Mouse (Mus musculus) lung, postnatal 4 days (tissue): Measurements from ENCODE around the gene Il17ra.

Experiments
- DNase-seq, 2 experiments: peaks; one replicate each; pipeline ENCODE4 v3.0.0; 2021

The Il17ra gene

DNA sequence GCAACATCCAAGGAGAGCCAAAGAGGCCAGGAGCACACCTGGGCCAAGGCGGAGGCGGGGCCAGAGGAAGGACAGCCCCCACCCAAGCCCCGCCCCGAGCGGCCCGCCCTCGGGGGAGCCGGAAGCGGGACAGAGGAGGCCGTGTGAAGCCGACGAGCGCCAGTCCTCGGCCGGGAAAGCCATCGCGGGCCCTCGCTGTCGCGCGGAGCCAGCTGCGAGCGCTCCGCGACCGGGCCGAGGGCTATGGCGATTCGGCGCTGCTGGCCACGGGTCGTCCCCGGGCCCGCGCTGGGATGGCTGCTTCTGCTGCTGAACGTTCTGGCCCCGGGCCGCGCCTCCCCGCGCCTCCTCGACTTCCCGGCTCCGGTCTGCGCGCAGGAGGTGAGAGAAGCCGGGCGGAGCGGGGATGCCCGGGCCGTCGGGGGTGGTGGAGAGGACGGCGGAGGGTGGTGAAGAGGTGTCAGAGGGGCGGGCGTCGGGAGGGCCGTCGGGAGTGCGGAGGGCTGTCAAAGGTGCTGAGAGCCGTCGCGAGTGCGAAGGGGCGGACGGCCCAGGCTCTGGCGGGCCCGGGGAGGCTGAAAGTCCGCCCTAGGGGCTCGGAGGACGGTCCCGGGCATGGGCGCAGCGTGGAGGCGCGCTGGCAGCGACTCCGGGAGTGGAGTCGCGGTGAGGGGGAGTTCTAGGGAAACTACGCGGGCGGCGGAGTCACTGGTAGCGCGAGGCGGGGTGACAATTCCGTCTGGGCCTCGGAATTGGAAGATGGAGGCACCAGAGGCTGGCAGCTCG is at the start of gene Il17ra:
Gene Il17ra, plus strand, starts transcription at position 162 of the 786 bp plus-strand sequence.
- peak; percentile 87 to 90 for DNase-seq

DNA sequence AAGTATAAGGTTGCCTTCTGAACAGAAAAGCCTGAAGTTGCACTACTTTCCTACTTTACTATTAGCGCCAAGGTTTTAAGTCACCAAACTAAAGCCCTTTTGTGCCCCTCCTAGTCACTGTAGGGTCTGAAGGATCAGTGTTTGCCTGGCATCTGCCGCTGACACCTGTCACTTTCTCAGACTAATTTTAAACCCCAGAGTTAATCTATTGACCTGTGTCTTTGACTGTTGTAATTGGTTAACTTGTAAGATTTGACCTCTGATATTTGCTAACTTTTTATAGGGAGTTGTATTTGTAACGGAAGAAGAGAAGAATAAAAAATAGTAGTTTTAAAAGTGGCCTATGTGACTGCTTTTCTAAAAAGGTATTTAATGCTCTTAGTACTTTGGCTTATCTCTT is 24.9 kb upstream of the Il17ra start:
- DNase-seq: no peak

DNA sequence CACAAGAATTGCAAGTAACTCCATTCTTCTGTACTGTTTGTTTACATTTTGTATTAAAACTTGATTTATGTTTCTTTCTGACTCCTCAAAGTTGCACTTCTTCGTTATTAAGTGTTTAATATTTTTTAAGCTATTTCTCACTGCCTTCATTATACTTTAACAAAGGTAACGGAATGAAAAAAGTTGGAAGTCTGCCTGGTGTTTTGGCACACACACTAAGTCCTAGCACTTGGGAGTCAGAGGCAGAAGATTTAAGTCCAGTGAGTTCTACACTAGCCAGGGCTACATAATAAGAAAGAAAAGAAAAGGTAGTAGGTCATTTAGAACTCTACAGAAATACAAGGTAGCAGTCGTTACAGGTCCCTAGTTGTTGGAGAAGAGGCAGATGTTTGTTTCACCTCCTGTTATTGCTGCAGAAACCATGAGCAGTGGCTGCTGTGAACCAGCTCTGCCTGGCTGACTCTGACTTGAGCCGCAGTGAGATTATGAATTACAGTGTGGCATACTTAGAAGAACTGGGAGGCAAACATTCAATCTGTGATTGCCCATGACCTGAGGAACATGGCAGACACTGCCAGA is 20.8 kb upstream of the Il17ra start:
- no peak for DNase-seq

DNA sequence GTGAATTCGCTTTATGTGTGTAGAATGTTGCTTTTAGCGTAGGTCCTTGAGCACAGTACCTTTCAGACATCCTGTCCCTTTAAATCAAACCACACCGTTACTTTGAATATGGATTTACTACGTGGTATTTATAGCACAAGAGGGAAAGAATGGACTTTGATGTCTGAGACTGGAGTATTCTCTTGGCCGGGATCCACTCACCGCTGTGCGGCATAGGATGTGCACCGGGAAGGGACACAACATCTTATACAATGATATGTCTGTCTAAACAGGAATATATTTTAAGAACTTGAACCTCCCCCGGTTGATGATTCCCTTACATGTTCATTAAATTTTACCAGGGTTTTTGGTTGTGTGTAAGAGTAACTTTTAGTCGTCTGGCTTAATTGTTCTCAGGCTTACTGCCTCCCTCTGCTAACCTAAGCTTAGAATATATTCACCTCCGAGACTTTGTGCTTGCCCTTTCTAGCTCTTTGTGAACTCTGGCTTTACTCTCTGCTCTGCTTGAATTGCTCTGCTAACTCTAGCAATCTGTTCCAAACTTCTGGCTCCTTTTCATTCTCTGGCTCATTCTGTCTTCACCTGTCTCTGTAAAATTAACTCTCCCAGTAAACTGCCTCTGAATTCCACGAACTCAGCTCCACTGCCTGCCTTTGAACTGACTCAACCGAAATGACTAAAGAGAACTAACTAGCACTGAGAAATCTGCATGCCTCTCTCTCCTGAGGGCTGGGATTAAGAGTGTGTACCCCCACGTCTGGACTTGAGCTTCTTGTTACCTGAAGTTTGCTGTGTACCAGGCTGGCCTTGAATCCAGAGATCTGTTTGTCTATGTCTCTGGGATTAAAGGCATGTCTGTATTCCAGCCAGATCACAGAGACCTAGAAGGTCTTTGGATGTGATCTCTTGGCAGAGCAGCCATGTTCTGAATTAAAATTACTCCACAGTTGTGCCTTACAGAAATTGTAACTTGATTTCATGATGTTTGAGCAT is 19.4 kb upstream of the Il17ra start:
- DNase-seq: no peak

DNA sequence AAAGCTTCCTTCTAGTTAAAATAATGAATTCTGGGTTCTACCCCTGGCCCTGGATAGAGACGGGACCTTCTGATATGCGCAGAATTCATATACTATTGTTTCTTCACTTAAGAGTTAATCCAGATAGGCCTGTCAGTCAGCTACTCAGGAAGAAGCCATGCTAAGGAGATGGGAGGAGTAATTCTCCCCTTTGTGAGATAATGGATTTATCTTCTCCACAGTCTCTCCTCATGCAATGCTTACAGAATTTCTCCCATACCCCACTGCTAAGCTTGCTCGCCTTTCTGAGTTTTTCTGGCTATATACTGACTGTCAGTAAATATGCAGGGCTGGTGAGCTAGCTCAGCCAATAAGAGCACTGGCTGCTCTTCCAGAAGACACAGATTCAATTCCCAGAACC is 12.8 kb upstream of the Il17ra start:
- no peak for DNase-seq

DNA sequence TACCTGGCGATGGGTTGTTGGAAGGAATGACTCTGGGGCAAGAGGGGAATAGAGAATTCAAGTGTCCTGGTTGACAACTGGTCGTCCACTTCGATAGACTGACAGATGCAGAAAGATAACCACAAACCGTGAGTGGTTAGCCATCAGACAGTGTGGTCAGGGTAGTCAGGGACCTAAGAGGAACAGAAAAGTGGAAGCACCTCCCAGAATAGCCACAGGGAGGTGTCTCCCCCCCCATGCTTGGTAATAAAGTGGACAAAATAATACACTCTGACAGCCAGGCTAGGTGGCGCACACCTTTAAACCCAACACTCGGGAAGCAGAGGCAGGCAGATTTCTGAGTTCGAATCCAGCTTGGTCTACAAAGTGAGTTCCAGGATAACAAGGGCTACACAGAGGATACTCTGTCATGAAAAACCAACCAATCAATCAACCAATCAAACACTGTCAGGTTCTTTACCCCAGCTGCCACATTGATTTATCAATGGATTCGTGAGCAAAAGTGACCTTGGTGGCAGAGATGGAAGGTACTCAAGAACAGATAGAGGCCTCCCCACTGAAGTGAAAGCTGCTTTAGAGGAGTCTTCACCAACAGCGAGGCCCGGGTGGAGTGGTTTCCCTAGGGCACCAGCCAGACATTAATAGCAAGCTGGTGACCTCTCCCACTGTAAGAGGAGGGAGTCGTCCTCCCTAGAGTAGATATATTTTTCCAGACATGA is 10.5 kb upstream of the Il17ra start:
- no peak for DNase-seq

DNA sequence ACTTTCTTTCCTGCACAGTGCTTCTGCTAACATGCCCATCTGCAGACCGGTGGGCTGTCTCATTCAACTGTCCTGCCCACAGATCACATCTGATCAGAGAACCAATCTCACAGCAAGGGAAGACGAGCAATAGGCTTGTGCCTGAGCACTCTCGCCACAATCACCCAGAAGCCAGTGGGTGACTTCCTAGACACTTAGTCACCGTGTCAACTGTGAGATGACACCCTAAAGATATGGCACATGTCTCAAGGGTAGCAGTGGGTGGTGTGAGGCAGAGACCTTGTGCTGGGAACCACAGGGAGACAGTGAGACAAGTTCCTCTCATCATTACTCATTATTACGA is 10.0 kb upstream of the Il17ra start:
- DNase-seq: no peak

DNA sequence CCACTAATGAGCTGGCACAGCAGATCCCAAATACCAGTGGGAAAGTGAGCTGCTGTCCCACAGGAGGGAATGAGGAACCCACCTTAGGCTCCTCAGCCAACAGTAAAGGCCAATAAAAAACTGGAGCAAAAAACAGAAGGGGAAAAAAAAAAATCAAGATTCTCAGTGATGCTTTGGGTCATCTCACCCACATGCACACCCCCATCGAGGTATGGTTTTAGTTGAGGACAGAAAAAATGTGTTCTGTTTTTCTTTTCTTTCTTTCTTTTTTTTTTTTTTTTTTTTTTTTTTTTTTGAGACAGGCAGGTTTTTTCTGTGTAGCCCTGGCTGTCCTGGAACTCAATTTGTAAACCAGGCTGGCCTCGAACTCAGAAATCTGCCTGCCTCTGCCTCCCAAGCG is 9.5 kb upstream of the Il17ra start:
- DNase-seq: no peak

DNA sequence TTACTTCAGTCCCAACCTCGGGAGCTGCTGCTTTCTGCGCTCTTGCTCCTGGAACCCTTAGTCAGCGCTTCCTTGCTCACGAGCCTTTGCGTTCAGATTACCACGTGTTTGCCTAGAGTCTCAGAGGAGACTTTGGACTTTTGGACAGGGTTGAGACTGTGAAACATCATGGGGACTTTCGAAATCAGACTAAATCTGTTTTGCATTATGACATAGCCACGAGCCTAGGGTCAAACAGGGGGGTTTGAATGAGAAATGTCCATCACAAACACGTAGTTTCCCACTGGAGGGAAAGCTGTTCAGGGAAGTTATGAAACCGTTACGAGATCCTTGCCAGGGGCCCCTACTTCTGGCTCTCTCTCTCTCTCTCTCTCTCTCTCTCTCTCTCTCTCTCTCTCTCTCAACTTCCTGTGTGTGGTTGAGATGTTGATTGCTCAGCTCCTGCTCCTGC is 8.4 kb upstream of the Il17ra start:
- DNase-seq: no peak

DNA sequence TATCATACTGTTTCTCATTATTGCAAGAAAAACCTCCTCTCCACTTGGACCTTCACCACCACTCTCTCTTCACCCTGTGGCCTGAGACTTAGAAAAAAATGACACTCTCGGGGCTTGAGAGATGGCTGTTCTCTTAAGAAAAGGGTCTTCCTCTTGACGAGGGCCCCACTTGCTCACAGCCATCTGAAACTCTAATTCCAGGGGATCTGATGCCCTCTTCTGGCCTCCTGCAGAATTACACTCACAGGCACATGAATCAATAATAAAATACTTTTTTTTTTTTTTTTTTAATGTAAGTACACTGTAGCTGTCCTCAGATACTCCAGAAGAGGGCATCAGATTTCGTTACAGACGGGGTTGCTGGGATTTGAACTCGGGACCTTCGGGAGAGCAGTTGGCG is 6.0 kb upstream of the Il17ra start:
- no peak for DNase-seq

DNA sequence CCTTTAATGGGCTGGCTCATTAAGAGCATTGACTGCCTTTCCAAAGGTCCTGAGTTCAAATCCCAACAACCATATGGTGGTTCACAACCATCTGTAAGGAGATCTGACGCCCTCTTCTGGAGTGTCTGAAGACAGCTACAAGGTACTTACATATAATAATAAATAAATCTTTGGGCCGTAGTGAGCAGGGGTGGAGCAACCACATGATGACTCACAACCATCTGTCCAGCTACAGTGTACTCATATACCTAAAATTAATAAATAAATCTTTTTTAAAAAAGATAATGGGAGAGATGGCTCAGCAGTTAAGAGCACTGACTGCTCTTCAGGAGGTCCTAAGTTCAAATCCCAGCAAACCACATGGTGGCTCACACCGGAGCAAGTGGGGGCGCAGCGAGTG is 5.3 kb upstream of the Il17ra start:
- DNase-seq: no peak

DNA sequence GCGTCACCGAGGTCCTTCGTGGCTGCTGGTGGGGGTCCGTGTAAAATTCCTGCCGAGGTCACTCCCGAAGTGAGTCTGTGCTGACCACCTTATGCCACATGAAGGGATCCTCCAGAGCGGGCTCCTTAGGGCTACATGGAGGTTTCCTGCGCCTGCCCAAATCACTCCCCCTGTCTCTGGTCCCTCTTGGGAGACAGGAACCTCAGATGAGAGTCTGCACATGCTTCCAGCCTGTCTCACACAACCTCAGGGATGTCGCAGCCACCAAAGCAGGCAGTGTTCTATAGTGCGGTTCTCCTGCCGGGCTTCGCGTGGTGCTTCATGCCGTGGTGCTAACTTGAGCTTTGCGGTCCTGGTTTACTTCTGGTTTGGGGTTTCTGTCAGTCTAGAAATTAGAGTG is 1.8 kb upstream of the Il17ra start:
- DNase-seq: no peak

DNA sequence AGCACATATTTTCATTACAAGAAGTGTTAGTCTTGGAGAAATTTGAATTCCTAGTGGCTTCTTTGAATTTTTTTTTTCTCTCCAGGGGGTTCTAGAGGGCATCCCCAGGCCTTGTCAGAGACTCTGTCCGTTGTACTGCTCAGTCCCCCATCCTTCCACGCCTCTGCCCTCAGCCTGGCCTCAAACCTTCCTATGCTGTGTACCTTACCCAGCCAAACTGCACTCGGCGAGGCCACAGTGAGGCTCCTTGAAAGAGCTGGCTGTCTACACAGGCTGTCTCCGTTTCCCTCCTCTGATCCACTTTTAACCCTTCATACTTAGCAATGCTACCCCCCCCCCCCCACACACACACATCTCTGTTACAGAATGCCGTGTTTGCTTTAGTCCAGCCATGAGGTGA is 796 bp upstream of the Il17ra start:
- no peak for DNase-seq

DNA sequence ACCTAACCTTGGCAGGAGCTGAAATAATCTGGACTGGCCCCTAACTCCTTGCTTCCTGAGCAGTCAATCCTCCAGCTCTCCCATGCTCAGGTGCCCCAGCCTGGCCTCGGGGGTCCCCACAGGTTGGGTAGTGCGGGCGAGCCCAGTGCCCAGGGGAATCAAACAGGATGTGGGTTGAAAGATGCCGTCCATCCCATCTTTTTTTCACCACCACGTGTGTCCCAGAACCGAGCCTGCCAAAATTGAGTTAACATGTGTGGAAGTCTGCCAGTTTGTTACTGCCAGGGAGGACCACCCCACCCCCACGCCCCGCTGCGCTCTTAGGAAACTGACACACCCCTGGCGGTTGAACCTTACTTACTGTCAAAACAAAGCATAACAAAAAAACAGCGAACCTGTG is 837 bp downstream of the Il17ra start:
- DNase-seq: peak; percentile 45 to 54

DNA sequence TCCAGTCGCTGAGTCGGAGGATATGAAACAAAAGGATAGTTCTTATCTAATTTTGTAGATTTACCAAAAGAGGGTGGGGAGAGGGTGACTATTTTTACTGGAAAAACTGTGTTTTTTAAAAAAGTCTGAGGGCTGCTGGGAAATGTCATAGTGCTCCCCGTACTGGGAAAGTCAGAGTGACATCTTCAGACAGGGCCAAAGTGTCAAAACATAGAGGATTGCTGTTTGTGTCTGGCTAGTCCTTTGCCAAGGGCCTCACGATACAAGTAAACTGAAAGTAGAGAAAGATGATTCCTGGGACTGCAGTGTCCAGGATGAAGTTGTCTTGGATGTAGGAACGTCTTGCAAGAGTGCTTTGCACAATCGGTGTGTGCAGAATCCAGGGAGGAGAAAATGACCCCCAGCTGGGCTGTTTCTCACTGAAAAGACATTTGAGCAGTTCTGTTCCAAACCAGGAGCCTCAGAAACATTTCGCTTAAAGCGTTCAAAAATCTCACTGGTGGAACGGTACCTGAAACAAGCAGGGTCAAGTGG is 1.4 kb downstream of the Il17ra start:
- no peak for DNase-seq

DNA sequence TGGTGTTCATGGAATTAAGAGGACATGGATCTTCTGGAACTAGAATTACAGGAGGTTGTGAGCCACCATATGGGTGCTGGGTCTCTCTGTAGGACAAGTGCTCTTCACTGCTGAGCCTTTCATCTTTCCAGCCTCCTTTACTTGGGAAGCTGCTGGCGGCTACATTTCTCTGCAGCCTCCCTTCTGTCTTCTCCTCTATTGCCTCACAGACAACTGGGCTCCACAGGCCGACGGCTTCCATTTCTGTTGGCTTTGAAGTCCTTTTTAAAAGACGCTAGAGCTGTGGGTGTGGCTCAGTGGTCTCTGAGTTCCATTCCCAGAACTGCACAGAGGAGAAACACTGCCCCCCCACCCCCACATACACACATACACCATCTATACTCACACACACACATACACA is 2.3 kb downstream of the Il17ra start:
- DNase-seq: no peak

DNA sequence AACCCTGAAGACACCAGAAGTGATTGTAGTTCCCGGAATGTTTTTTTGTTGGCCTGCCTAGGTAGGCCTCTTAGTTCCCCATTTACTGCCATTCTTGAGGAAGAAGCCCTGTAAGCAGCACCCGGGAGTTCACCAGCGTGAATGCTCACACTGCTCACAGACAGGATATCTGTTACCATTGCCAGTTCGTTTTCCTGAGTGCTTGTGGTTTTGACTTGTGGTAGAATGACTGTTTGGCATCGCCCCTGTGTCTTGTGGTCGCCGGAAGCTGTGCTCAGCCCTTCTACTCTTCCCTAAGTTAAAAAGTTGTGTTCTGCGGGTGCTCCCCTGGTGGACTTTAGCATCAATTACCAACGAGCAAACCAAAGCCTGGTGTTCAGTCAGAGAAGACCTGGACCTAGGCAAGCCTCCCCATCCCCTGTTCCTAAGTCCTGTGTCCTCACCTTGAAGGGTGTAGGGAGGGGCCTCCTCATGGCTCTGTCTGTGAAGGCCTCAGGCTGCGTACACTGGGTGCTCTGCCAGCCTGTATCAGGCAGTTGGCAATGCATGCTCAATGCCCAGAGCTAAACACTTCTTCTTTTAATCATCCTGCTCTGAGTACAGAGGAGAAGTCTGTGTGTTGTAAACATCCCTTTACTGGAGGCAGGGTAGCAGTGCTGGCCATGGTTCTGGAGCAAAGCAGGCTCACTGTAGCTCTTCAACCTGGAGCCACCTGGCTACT is 3.7 kb downstream of the Il17ra start:
- DNase-seq: peak; percentile 40 to 50

DNA sequence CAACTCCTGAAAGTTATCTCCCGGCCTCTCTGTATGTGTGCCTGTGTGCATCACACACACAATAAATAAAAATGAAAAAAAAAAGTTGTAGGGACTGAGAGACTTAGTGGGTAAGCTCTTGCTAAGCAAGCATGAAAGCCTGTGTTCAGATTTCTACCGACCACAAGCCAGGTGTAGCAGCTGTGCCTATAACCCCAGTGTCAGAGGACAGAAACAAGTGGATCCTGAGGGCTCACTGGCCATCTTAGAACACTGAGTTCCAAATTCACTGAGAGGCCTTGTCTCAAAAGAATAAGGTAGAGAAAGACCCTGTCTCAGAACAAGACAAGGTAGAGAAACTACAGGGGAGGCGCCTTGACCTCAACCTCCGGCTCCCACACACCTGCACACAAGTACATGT is 5.2 kb downstream of the Il17ra start:
- DNase-seq: no peak

DNA sequence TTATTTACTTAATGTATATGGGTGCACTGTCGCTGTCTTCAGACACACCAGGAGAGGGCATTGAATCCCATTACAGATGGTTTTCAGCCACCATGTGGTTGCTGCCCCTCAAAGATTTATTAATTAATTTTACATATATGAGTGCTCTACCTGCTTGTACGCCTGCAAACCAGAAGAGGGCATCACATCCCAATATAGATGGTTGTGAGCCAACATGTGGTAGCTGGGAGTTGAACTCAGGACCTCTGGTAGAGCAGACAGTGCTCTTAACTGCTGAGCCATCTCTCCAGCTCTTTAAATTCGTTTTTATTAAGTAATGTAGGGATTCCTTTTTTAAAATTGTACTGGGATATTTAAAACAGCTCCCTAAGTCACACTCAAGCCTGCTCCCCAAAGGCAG is 6.2 kb downstream of the Il17ra start:
- DNase-seq: no peak

DNA sequence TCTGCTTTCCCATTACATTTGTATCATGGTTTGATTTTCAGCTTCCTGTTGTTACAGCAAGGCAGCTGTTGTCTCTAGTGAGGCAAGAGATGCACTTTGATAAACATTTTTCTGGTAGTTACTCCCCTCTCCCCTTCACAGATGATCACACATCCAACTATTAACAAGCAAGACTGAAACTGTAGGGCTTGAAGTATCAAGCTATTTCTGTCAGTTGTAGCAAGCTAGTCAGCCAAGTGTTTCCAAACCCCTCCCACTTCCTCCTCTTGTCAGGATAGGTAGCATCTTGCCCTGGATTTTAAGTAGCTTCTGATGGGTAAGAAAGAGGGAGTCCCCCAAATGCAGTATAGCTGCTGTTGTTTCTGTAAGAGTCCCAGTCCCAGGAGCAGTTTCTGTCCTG is 6.7 kb downstream of the Il17ra start:
- DNase-seq: no peak

DNA sequence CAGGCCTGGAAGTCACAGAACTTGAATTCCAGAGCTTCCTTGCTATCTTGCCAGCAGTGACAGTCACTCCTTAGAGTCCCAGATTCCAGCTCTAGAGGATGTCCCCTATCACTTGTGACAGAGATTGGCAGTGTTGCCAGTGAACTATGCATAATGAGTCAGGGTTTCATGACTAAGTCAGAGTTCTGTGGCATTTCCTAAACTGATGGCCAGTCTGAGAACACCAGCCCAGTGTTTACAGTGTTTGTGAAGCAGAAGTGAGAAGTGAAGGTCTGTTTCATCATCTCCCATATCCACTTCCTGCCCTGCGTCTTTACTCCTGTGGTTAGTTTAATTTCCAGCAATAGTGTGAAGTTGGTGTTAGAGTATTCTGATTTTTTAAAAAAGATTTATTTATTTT is 7.6 kb downstream of the Il17ra start:
- no peak for DNase-seq

DNA sequence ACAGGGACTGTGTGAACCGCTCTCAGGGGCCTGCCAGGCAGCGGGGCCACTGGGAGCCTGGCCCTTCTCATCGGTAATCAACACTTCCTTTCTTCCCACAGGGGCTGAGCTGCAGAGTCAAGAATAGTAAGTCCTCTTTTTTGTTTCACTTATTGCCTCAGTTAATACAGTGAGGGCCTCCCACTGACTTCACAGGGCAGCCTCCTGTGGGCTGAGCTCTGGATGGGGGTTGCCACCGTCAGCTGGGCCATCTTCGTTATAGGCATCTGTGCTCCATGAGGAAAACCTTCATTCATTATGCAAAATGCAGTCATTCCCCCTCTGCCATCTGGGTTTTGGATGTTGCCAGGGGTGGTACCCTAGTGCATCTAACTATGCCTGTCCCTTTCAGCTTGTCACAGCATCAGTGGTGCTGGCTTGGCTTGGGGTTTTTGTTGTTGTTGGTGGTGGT is 9.0 kb downstream of the Il17ra start:
- DNase-seq: peak in 1 of 2 experiments; percentile 48
